Mouse (Mus musculus) ES-E14 (cell line): ENCODE measurements around the gene Sf3b5.

ENCODE experiments used
- CHD2 ChIP-seq: IDR thresholded peaks from 2 replicates; pipeline ENCODE4 v1.6.1; 2014; ENCODE audit warnings: mild to moderate bottlenecking, low read depth, low read length, inconsistent platforms
- HCFC1 ChIP-seq: IDR thresholded peaks from 2 replicates; pipeline ENCODE4 v1.6.1; 2012; ENCODE audit warnings: low read length, inconsistent platforms, borderline replicate concordance; ENCODE audit not compliant: insufficient read depth
- MAFK ChIP-seq: IDR thresholded peaks from 2 replicates; pipeline ENCODE4 v1.6.1; 2014; ENCODE audit warnings: mild to moderate bottlenecking, low read depth, low read length, inconsistent platforms; ENCODE audit not compliant: insufficient read depth

DNA sequence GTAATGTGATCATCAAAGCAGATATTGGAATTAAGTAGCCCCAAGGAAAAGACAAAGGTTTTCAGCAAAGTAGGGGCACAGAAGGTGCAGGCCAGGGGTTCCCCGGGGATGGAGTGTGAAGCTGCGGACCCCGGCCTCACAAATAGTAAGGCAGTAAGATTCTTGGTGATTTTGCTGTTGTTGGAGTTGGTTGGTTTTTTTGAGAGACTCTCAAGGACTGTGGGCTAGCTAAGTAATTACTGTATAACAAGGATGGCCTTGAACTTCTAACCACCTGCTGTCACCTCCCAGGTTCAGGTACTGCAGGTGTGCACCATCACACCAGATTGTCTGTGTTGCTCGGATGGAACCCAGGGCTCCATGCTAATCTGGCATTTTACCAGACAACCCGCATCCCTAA lies 24.3 kb downstream of the Sf3b5 start:
- no peak for TF ChIP-seq MAFK
- TF ChIP-seq CHD2, result no peak
- no peak for TF ChIP-seq HCFC1
